Mouse (Mus musculus) thymus, adult 2 months (tissue): Measurements from ENCODE around the gene Alpl.

Experiments
- CTCF ChIP-seq: fragments of 200-500 bp; IDR thresholded peaks from 2 replicates; pipeline ENCODE4 v1.5.1; 2012; ENCODE audit warnings: mild to moderate bottlenecking, control low read depth, low read length, moderate library complexity, borderline replicate concordance; ENCODE audit not compliant: control insufficient read depth, poor library complexity, insufficient read depth; ENCODE audit errors: extremely low read depth
- POLR2A ChIP-seq: fragments of 200-500 bp; IDR thresholded peaks from 2 replicates; pipeline ENCODE4 v1.6.1; 2012; ENCODE audit warnings: mild to moderate bottlenecking, low read length, control low read depth, moderate library complexity; ENCODE audit not compliant: control insufficient read depth, poor library complexity, insufficient read depth; ENCODE audit errors: extremely low read depth

GRCm38 (mm10) chr4:137838791-137839190, 42.6 kb upstream of the Alpl start:
- no peak for TF ChIP-seq CTCF
- no peak for TF ChIP-seq POLR2A
